Mouse (Mus musculus) C2C12 (cell line): ENCODE data around the gene Dtx3. TPM values are rescaled to one million over a fixed set of nuclear protein-coding genes. Genes with fewer than 3 reads are reported as not detected.

Experiments used
- H3K27me3 ChIP-seq: one replicate; pipeline ENCODE4 v1.6.1; 2011; ENCODE audit not compliant: control insufficient read depth, insufficient read depth, insufficient read length
- H3K36me3 ChIP-seq: one replicate; pipeline ENCODE4 v1.6.1; 2011; ENCODE audit not compliant: control insufficient read depth, insufficient read depth
- H3K4me3 ChIP-seq: one replicate; pipeline ENCODE4 v1.5.1; 2011; ENCODE audit warnings: mild to moderate bottlenecking, control low read depth; ENCODE audit not compliant: poor library complexity, insufficient read depth, severe bottlenecking
- H3K79me2 ChIP-seq: one replicate; pipeline ENCODE4 v1.6.1; 2011; ENCODE audit not compliant: control insufficient read depth, insufficient read depth
- H3K79me3 ChIP-seq: one replicate; pipeline ENCODE4 v1.6.1; 2011; ENCODE audit warnings: low read depth, control low read depth
- H3ac ChIP-seq: one replicate; pipeline ENCODE3; 2011; ENCODE audit warnings: low read depth; ENCODE audit not compliant: control insufficient read depth, insufficient read length
- CEBPB ChIP-seq: IDR thresholded peaks from one replicate; pipeline ENCODE4 v1.6.1; 2011; ENCODE audit warnings: low read depth, mild to moderate bottlenecking, control low read depth, moderate library complexity
- CTCF ChIP-seq: IDR thresholded peaks from one replicate; pipeline ENCODE4 v1.5.1; 2011; ENCODE audit not compliant: control insufficient read depth, insufficient read depth, insufficient read length
- FOSL1 ChIP-seq: IDR thresholded peaks from one replicate; pipeline ENCODE4 v1.8.0; 2011; ENCODE audit warnings: mild to moderate bottlenecking, low read length; ENCODE audit not compliant: poor library complexity, insufficient read depth, severe bottlenecking
- MAX ChIP-seq: IDR thresholded peaks from one replicate; pipeline ENCODE4 v1.6.1; 2011; ENCODE audit warnings: mild to moderate bottlenecking, control low read depth
- MYOD1 ChIP-seq: IDR thresholded peaks from one replicate; pipeline ENCODE4 v1.6.1; 2011; ENCODE audit warnings: low read depth; ENCODE audit not compliant: control insufficient read depth, insufficient read length
- MYOG ChIP-seq: IDR thresholded peaks from one replicate; pipeline ENCODE4 v1.6.1; 2011; ENCODE audit not compliant: control insufficient read depth, insufficient read length; ENCODE audit errors: extremely low read depth
- USF1 ChIP-seq: IDR thresholded peaks from one replicate; pipeline ENCODE4 v1.6.1; 2011; ENCODE audit warnings: low read depth, mild to moderate bottlenecking, control low read depth, moderate library complexity
- polyA plus RNA-seq: library from polyadenylated mRNA; unstranded; fragments of >200 nt; fragmentation: generic; extraction: Trizol; gene quantifications from one replicate; pipeline ENCODE4 v1.2.1, GENCODE M21; 2012; ENCODE audit warnings: missing spikeins

Gene Dtx3
- polyA plus RNA-seq, 1 experiment = 24.4 TPM

DNA sequence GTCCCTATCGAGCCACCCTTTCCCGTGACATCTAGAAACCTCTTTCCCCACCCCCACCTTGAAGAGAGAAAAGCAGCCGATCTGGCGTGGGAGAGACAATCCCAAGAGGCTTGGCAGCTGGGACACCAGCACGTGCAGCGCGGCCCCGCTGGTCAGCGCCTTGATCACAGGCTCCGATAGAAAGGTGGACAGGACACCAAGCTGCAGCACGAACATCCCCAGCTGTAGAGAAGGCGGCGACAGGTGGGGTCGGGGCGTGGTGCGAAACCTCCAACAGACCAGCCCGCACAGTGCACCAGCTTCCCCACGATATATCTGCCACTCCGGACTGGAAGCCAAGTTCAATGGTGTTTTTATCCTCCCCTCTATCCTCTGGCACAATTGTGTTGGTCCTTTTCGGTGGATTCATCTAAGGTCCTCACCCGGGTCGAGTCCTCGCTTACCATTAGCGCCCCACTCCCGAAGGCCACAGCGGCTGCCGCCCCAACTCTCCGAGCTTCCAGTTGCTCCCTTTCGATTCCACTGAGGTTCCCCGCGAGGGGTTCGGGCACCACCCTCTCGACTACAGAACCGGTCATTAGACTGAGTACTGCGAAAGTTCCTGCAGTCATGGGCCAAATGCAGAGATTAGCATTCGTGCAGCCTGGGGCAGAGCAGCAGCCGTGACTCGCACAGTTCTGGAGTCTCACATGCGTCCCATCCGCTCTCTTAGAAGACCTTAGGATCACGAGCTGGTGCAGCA lies 17.1 kb downstream of the Dtx3 start:
- H3K27me3 ChIP-seq = no peaks in the 10 kb centered on the region
- no peaks in the 10 kb centered on the region for H3K36me3 ChIP-seq
- no peaks in the 10 kb centered on the region for H3K79me2 ChIP-seq
- H3ac ChIP-seq = no peak overlapping the region
- no peaks in the 10 kb centered on the region for H3K79me3 ChIP-seq
- TF ChIP-seq USF1 (no peak), MAX (no peak), CTCF (no peak), FOSL1 (no peak), MYOD1 (no peak), MYOG (no peak), CEBPB (no peak)
- H3K4me3 ChIP-seq = no peak overlapping the region

DNA sequence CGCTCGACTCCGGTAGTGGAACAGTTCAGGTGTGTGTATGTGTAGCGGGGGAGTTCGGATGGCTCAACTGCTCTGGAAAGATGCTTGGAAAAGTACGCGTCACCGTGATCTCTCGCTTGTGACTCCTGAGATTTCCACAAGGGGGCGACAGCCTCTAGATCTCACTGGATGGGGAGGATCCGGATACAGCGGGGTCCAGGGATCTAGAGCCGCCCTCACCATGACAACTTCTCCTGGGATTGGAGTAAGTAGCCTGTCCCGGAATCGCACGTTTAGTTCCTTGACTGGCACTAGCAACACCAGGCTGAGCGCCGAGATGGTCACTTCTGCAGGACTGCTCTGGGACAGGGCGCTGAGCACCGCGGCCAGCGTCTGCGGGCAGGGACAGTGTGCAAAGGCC lies 17.8 kb downstream of the Dtx3 start:
- H3K27me3 ChIP-seq = no peaks in the 10 kb centered on the region
- peak overlapping the region; percentile 69 for H3ac ChIP-seq
- H3K79me3 ChIP-seq = no peaks in the 10 kb centered on the region
- peak; percentile 64 for TF ChIP-seq CTCF
- no peak for TF ChIP-seq CEBPB
- no peaks in the 10 kb centered on the region for H3K36me3 ChIP-seq
- H3K79me2 ChIP-seq = no peaks in the 10 kb centered on the region
- H3K4me3 ChIP-seq = peak overlapping the region; percentile 11

DNA sequence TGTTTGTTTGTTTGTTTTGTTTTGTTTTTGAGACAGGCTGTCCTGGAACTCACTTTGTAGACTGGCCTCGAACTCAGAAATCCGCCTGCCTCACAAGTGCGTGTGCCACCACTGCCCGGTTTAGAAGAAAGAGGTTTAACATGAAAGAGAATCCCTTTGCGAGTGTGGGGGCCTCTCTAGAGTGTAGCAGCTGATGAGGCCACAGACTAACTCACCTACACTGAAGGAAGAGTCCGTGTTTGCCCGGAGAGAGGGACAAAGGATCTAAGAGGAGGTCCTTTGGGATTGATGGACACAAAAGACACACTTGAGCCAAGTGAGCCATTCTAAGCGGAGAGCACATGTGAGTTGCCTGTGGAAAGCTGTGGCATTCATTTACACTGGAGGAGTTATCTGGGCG lies 18.3 kb downstream of the Dtx3 start:
- Histone ChIP-seq H3K36me3 (no peaks in the 10 kb centered on the region), H3K27me3 (no peaks in the 10 kb centered on the region), H3ac (peak overlapping the region; percentile 48), H3K4me3 (no peak overlapping the region), H3K79me2 (no peaks in the 10 kb centered on the region), H3K79me3 (no peaks in the 10 kb centered on the region)
- TF ChIP-seq MYOG (no peak), MAX (no peak), USF1 (no peak), CEBPB (no peak), CTCF (no peak), MYOD1 (no peak), FOSL1 (no peak)

DNA sequence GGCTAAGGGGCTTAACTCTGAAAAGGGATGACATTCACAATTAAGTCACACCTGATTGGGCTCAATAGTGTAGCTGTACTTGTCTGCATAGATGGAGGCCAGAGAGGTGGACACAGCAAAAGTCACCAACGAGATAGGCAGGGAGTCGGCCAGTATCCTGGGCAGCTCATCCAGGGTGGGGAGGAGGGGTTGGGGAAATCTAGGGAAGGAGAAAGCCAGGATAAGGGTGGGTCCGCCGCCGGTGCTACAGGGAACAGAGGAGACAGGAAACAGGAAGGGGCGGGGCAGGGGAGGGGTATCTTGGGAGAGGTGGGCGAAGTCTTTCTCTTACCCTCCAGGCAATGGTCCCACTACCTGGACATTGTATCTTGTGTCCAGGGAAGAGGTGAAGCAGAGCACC lies 18.8 kb downstream of the Dtx3 start:
- H3K27me3 ChIP-seq = no peaks in the 10 kb centered on the region

DNA sequence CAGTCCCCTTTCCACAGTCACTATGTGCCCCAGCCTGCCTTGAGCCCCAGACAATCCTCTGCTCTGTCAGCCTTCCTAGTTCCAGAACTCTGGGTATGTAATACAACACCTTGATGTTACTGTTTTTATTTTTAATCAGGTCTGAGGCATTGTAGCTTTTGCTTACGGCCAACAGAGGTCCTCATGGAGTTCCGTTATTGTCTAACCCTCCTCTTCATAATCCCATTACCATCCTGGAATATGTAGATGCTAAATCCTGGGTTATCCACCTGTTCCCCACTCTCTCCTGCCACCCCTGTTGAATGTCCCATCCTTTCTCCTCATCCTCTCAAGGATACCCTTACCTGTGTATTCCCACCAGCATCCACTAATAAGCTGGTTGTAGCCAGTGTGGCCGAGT lies 19.3 kb downstream of the Dtx3 start:
- Histone ChIP-seq H3ac (no peak overlapping the region), H3K79me2 (no peaks in the 10 kb centered on the region), H3K27me3 (no peaks in the 10 kb centered on the region), H3K4me3 (no peak overlapping the region), H3K79me3 (no peaks in the 10 kb centered on the region), H3K36me3 (no peaks in the 10 kb centered on the region)
- TF ChIP-seq MAX (no peak), USF1 (no peak), CEBPB (no peak), MYOG (no peak), FOSL1 (no peak), CTCF (no peak), MYOD1 (no peak)

More for the DNA sequence above, 18.8 kb downstream of the Dtx3 start:
- H3K79me2 ChIP-seq = no peaks in the 10 kb centered on the region
- no peak for TF ChIP-seq FOSL1
- no peak for TF ChIP-seq MYOD1
- TF ChIP-seq CEBPB = no peak
- TF ChIP-seq CTCF = no peak
- TF ChIP-seq MYOG = no peak
- H3ac ChIP-seq = peak overlapping the region; percentile 45
- no peaks in the 10 kb centered on the region for H3K79me3 ChIP-seq
- H3K36me3 ChIP-seq = no peaks in the 10 kb centered on the region
- H3K4me3 ChIP-seq = peak overlapping the region; percentile 26

DNA sequence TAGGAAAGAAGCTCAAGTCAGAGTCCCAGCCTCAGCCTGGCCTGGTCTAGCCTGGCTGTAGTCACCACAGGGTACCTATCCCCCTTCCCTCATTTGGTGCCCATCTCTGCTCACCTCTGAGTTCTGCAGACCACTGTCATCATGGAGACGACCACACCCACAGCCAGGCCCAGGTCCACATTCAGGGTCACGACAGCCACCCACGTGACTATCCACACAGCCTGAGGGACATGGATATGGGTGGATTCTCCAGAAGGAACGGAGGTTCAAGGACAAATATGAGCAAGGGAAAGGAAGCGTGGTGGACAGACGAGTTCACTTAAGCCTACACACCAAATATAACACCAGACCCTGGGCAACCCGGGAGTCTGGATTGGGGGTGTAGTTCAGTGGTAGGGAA lies 21.4 kb downstream of the Dtx3 start:
- no peak for TF ChIP-seq MAX
- no peak for TF ChIP-seq CTCF
- no peak for TF ChIP-seq USF1
- no peak for TF ChIP-seq MYOG
- Histone ChIP-seq H3K79me3 (no peaks in the 10 kb centered on the region), H3ac (no peak overlapping the region), H3K79me2 (no peaks in the 10 kb centered on the region), H3K27me3 (no peaks in the 10 kb centered on the region), H3K36me3 (no peaks in the 10 kb centered on the region), H3K4me3 (no peak overlapping the region)
